Mouse (Mus musculus) frontal cortex, postnatal 10 days (tissue): Measurements from ENCODE around the gene Tcf15.
A peak's percentile ranks its signal among the peaks of the same experiment; 100 is the strongest.

Source experiments
- DNase-seq, 2 experiments: peaks; one replicate each; pipeline ENCODE4 v3.0.0; 2022; ENCODE audit warnings: low spot score in 2 of 2, mixed read lengths in 1 of 2

Gene Tcf15

GRCm38 (mm10) chr2:152174861-152175260 is 31.5 kb downstream of the Tcf15 start:
- no peak for DNase-seq

GRCm38 (mm10) chr2:152176659-152177058 is 33.3 kb downstream of the Tcf15 start:
- no peak for DNase-seq

GRCm38 (mm10) chr2:152177162-152177805 is 33.9 kb downstream of the Tcf15 start:
- DNase-seq = no peak

GRCm38 (mm10) chr2:152177806-152178170 is 34.4 kb downstream of the Tcf15 start:
- DNase-seq = no peak

- DNase-seq = no peak
These were observed 35.0 kb downstream of the Tcf15 start for GRCm38 (mm10) chr2:152178345-152178744.

- no peak for DNase-seq
These were observed 35.9 kb downstream of the Tcf15 start for GRCm38 (mm10) chr2:152179301-152179700.

- peak in 1 of 2 experiments; percentile 44 for DNase-seq
These were observed 37.0 kb downstream of the Tcf15 start for GRCm38 (mm10) chr2:152180323-152180722.

- no peak for DNase-seq
These were observed 43.8 kb downstream of the Tcf15 start for GRCm38 (mm10) chr2:152187132-152187531.

- no peak for DNase-seq
These were observed 45.9 kb downstream of the Tcf15 start for GRCm38 (mm10) chr2:152189213-152189612.

GRCm38 (mm10) chr2:152189640-152190039 is 46.3 kb downstream of the Tcf15 start:
- no peak for DNase-seq

- no peak for DNase-seq
These were observed 46.8 kb downstream of the Tcf15 start for GRCm38 (mm10) chr2:152190161-152190560.

GRCm38 (mm10) chr2:152192591-152193345 is 49.4 kb downstream of the Tcf15 start:
- DNase-seq = no peak

GRCm38 (mm10) chr2:152193346-152193710 is 50.0 kb downstream of the Tcf15 start:
- no peak for DNase-seq

GRCm38 (mm10) chr2:152194586-152194985 is 51.2 kb downstream of the Tcf15 start:
- DNase-seq = no peak

- DNase-seq = no peak
These were observed 53.5 kb downstream of the Tcf15 start for GRCm38 (mm10) chr2:152196896-152197295.

GRCm38 (mm10) chr2:152197301-152197712 is 53.9 kb downstream of the Tcf15 start:
- DNase-seq = peak; percentile 38 to 54
